Mouse (Mus musculus): ENCODE data around the gene Smtnl1.

- TF ChIP-seq GATA1 (IDR thresholded peaks at IDR 0.05; ENCODE audit: low read length) (no peak), TAL1 (IDR thresholded peaks at IDR 0.05; ENCODE audit: low read length) (no peak)
Measured at GRCm38 (mm10) chr2:84851130-84852040, 28.9 kb upstream of the Smtnl1 start.
